Mouse (Mus musculus): ENCODE measurements around the gene Tspoap1. TPM values are rescaled to one million over a fixed set of nuclear protein-coding genes. Genes with fewer than 3 reads are reported as not detected.

The Tspoap1 gene
- polyA plus RNA-seq, 1 experiment from 2014 or later, result 55.2 TPM

DNA sequence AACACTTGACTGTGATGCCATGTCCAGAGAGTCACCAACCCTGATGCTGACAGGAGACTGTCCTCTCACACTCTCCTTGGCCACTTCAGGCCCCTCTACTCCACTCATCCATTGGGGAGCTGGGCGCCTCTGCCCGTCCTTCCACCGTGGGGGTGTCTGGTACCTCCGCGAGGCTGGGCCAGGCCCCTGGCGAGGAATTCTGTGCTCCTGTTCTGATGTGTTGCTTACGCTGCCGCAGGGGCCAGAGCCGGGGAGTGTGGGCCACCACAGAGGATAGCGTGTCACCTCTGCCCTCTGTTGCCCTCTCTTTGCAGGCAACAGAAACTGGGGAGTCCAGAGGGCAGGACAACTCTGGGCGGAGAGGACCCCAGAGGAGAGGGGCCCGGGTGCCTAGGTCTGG, 18.6 kb downstream of the Tspoap1 start:
- H3K27ac ChIP-seq (ENCODE audit: low read depth, low read length), result no peak overlapping the region
- no peak overlapping the region for H3K9ac ChIP-seq (replicated peaks; ENCODE audit: low read depth, low read length)
- 40% methylated on average over 12 of the region's 12 CpGs for WGBS
- H3K9me3 ChIP-seq (ENCODE audit: control insufficient read depth, low read length), result no peaks in the 10 kb centered on the region
- H3K27me3 ChIP-seq (ENCODE audit: control insufficient read depth, insufficient read depth, low read length), result no peaks in the 10 kb centered on the region
- no peaks in the 10 kb centered on the region for H3K4me1 ChIP-seq (ENCODE audit: control insufficient read depth, insufficient read depth, low read length)
- ATAC-seq (ENCODE audit: low read depth), result no peak; the same call in 1 of the 2 replicates
- H3K4me2 ChIP-seq (ENCODE audit: low read depth, low read length), result peak overlapping the region; percentile 43
- no peak overlapping the region for H3K4me3 ChIP-seq (ENCODE audit: low read depth, low read length)
- peaks cover 9% of the 10 kb centered on the region for H3K36me3 ChIP-seq (ENCODE audit: control insufficient read depth, insufficient read depth, low read length)

DNA sequence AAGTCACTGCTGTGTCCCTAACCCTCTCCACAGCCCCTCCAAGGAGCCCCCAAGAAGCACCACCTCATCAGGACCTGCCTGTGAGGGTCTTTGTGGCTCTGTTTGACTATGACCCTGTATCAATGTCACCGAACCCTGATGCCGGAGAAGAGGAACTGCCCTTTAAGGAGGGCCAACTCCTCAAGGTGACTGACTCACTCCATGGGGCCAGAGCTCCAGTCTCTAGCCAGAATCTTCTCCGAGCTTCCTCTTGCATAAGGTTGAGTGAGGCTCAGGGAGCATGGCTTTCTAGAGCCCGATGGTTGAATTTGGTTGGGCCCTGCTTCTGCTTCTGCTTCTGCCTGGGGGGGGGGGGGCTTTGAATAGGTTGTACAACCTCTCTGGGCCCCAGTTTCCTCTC, 19.1 kb downstream of the Tspoap1 start:
- Histone ChIP-seq H3K27ac (ENCODE audit: low read depth, low read length) (no peak overlapping the region), H3K4me1 (ENCODE audit: control insufficient read depth, insufficient read depth, low read length) (no peaks in the 10 kb centered on the region), H3K27me3 (ENCODE audit: control insufficient read depth, insufficient read depth, low read length) (no peaks in the 10 kb centered on the region), H3K36me3 (ENCODE audit: control insufficient read depth, insufficient read depth, low read length) (peaks cover 9% of the 10 kb centered on the region), H3K4me2 (ENCODE audit: low read depth, low read length) (no peak overlapping the region), H3K9me3 (ENCODE audit: control insufficient read depth, low read length) (no peaks in the 10 kb centered on the region), H3K4me3 (ENCODE audit: low read depth, low read length) (no peak overlapping the region), H3K9ac (replicated peaks; ENCODE audit: low read depth, low read length) (no peak overlapping the region)
- ATAC-seq (ENCODE audit: low read depth), result no peak
- WGBS, result 84% methylated on average over 4 of the region's 4 CpGs

DNA sequence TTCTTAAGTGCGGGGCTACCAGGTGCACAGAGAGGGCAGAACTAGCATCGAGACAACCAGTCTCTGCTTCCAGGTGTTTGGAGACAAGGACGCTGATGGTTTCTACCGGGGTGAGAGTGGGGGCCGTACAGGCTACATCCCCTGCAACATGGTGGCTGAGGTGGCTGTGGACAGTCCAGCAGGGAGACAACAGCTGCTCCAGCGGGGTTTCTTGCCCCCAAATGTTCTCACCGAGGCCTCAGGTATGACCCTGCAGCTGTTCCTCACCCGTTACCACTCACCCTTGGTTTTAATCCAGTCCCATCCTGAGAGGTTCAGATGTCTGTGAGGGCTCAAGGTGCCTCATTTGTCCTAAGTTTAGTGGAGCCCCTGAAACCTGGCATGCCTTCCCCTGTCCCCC, 19.8 kb downstream of the Tspoap1 start:
- Histone ChIP-seq H3K4me3 (ENCODE audit: low read depth, low read length) (no peak overlapping the region), H3K36me3 (ENCODE audit: control insufficient read depth, insufficient read depth, low read length) (peaks cover 15% of the 10 kb centered on the region), H3K27ac (ENCODE audit: low read depth, low read length) (no peak overlapping the region), H3K27me3 (ENCODE audit: control insufficient read depth, insufficient read depth, low read length) (no peaks in the 10 kb centered on the region), H3K9ac (replicated peaks; ENCODE audit: low read depth, low read length) (no peak overlapping the region), H3K4me2 (ENCODE audit: low read depth, low read length) (no peak overlapping the region), H3K9me3 (ENCODE audit: control insufficient read depth, low read length) (no peaks in the 10 kb centered on the region), H3K4me1 (ENCODE audit: control insufficient read depth, insufficient read depth, low read length) (no peaks in the 10 kb centered on the region)
- ATAC-seq (ENCODE audit: low read depth), result no peak
- 84% methylated on average over 8 of the region's 8 CpGs for WGBS

- no peak overlapping the region for H3K4me3 ChIP-seq (ENCODE audit: low read depth, low read length)
- ATAC-seq (ENCODE audit: low read depth), result no peak
- peaks cover 5% of the 10 kb centered on the region; the same call in 1 of the 2 replicates for H3K36me3 ChIP-seq (ENCODE audit: control insufficient read depth, insufficient read depth, low read length)
- H3K27ac ChIP-seq (ENCODE audit: low read depth, low read length), result no peak overlapping the region
- H3K4me1 ChIP-seq (ENCODE audit: control insufficient read depth, insufficient read depth, low read length), result no peaks in the 10 kb centered on the region
- WGBS, result 91% methylated on average over 6 of the region's 6 CpGs
- no peak overlapping the region for H3K4me2 ChIP-seq (ENCODE audit: low read depth, low read length)
- no peaks in the 10 kb centered on the region for H3K9me3 ChIP-seq (ENCODE audit: control insufficient read depth, low read length)
- no peak overlapping the region for H3K9ac ChIP-seq (replicated peaks; ENCODE audit: low read depth, low read length)
- no peaks in the 10 kb centered on the region for H3K27me3 ChIP-seq (ENCODE audit: control insufficient read depth, insufficient read depth, low read length)
Observed at GRCm38 (mm10) chr11:87790088-87790487, 29.7 kb downstream of the Tspoap1 start.

DNA sequence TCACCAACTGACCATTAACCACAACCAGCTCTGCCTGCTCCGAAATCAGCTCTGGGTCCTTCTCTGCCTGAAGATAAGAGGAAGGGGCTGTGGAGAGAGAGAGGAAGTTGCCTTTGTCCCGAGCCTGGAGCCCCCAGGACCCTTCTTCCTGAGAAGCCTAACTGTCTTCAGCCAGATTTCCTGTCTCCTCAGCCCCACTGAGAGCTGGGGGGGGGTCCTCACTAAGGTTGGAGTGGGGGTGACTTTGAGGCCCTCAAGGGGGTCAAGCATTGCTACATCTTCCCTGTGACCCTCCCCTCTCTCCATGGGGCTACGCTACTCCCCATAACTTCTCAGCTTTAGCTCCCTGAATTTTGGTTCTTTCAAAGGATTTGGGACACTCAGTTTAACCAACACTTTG, 33.1 kb downstream of the Tspoap1 start, which contains the start of gene Mpo:
Gene Mpo, plus strand, starts transcription at position 122 of the 400 bp plus-strand sequence.
- 68% methylated on average over 3 of the region's 3 CpGs for WGBS
- no peaks in the 10 kb centered on the region for H3K9me3 ChIP-seq (ENCODE audit: control insufficient read depth, low read length)
- H3K27ac ChIP-seq (ENCODE audit: low read depth, low read length), result no peak within 1 kb of the TSS
- ATAC-seq (ENCODE audit: low read depth), result no peak
- no peak within 1 kb of the TSS for H3K4me2 ChIP-seq (ENCODE audit: low read depth, low read length)
- H3K4me1 ChIP-seq (ENCODE audit: control insufficient read depth, insufficient read depth, low read length), result no peaks in the 10 kb centered on the region
- H3K4me3 ChIP-seq (ENCODE audit: low read depth, low read length), result no peak within 1 kb of the TSS
- no peaks in the 10 kb centered on the region for H3K27me3 ChIP-seq (ENCODE audit: control insufficient read depth, insufficient read depth, low read length)
- H3K9ac ChIP-seq (replicated peaks; ENCODE audit: low read depth, low read length), result no peak within 1 kb of the TSS
- no peaks in the 10 kb centered on the region for H3K36me3 ChIP-seq (ENCODE audit: control insufficient read depth, insufficient read depth, low read length)

- Histone ChIP-seq H3K27me3 (ENCODE audit: control insufficient read depth, insufficient read depth, low read length) (no peaks in the 10 kb centered on the region), H3K9ac (replicated peaks; ENCODE audit: low read depth, low read length) (no peak overlapping the region), H3K27ac (ENCODE audit: low read depth, low read length) (no peak overlapping the region), H3K4me1 (ENCODE audit: control insufficient read depth, insufficient read depth, low read length) (no peaks in the 10 kb centered on the region), H3K4me3 (ENCODE audit: low read depth, low read length) (no peak overlapping the region), H3K4me2 (ENCODE audit: low read depth, low read length) (no peak overlapping the region), H3K36me3 (ENCODE audit: control insufficient read depth, insufficient read depth, low read length) (no peaks in the 10 kb centered on the region), H3K9me3 (ENCODE audit: control insufficient read depth, low read length) (no peaks in the 10 kb centered on the region)
- 87% methylated on average over 22 of the region's 22 CpGs for WGBS
- no peak for ATAC-seq (ENCODE audit: low read depth)
Observed at GRCm38 (mm10) chr11:87801711-87802275, 41.5 kb downstream of the Tspoap1 start.

- Histone ChIP-seq H3K9me3 (ENCODE audit: control insufficient read depth, low read length) (no peaks in the 10 kb centered on the region), H3K36me3 (ENCODE audit: control insufficient read depth, insufficient read depth, low read length) (no peaks in the 10 kb centered on the region), H3K27ac (ENCODE audit: low read depth, low read length) (no peak overlapping the region), H3K4me3 (ENCODE audit: low read depth, low read length) (no peak overlapping the region), H3K4me2 (ENCODE audit: low read depth, low read length) (no peak overlapping the region), H3K9ac (replicated peaks; ENCODE audit: low read depth, low read length) (no peak overlapping the region), H3K4me1 (ENCODE audit: control insufficient read depth, insufficient read depth, low read length) (no peaks in the 10 kb centered on the region), H3K27me3 (ENCODE audit: control insufficient read depth, insufficient read depth, low read length) (no peaks in the 10 kb centered on the region)
- 46% methylated on average over 14 of the region's 14 CpGs for WGBS
- ATAC-seq (ENCODE audit: low read depth), result no peak
Observed at GRCm38 (mm10) chr11:87802621-87803020, 42.3 kb downstream of the Tspoap1 start.

- no peak for ATAC-seq (ENCODE audit: low read depth)
- 55% methylated on average over 1 of the region's 1 CpGs for WGBS
Observed at GRCm38 (mm10) chr11:87805448-87805847, 45.1 kb downstream of the Tspoap1 start.

DNA sequence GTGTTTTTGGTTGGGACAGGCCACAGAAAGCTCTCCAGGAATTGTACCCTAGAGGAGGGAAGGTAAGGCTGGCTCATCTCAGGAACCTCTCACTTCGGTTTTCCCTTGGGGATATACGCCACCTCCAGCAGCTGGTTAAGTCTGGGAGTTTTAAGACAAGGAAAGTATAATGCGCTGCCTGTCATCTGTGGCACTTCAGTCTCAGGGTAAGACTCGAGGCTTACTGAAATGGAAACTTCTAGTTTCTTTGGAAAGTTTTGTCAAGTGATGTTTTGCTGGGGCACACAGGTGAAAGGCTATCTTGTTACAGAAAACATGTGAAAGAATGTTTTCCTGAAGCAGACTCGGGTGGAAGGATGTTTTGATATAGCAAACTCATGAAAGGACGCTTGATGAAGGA, 47.1 kb downstream of the Tspoap1 start:
- Histone ChIP-seq H3K4me2 (ENCODE audit: low read depth, low read length) (no peak overlapping the region), H3K4me3 (ENCODE audit: low read depth, low read length) (no peak overlapping the region), H3K4me1 (ENCODE audit: control insufficient read depth, insufficient read depth, low read length) (no peaks in the 10 kb centered on the region), H3K36me3 (ENCODE audit: control insufficient read depth, insufficient read depth, low read length) (no peaks in the 10 kb centered on the region), H3K9me3 (ENCODE audit: control insufficient read depth, low read length) (no peaks in the 10 kb centered on the region), H3K9ac (replicated peaks; ENCODE audit: low read depth, low read length) (no peak overlapping the region), H3K27ac (ENCODE audit: low read depth, low read length) (no peak overlapping the region), H3K27me3 (ENCODE audit: control insufficient read depth, insufficient read depth, low read length) (no peaks in the 10 kb centered on the region)
- 91% methylated on average over 6 of the region's 6 CpGs for WGBS
- no peak for ATAC-seq (ENCODE audit: low read depth)

More at GRCm38 (mm10) chr11:87805448-87805847, 45.1 kb downstream of the Tspoap1 start:
- Histone ChIP-seq H3K27ac (ENCODE audit: low read depth, low read length) (no peak overlapping the region), H3K36me3 (ENCODE audit: control insufficient read depth, insufficient read depth, low read length) (no peaks in the 10 kb centered on the region), H3K4me2 (ENCODE audit: low read depth, low read length) (no peak overlapping the region), H3K27me3 (ENCODE audit: control insufficient read depth, insufficient read depth, low read length) (no peaks in the 10 kb centered on the region), H3K9me3 (ENCODE audit: control insufficient read depth, low read length) (no peaks in the 10 kb centered on the region), H3K4me3 (ENCODE audit: low read depth, low read length) (no peak overlapping the region), H3K4me1 (ENCODE audit: control insufficient read depth, insufficient read depth, low read length) (no peaks in the 10 kb centered on the region), H3K9ac (replicated peaks; ENCODE audit: low read depth, low read length) (no peak overlapping the region)

Data from neural tube, embryonic 14.5 days (tissue).